Mouse (Mus musculus) megakaryocyte, adult 5-6 weeks (primary cell): ENCODE data around the gene Rnase10. TPM values are rescaled to one million over a fixed set of nuclear protein-coding genes. Genes with fewer than 3 reads are reported as not detected.
A peak's percentile ranks its signal among the peaks of the same experiment; 100 is the strongest.
"Not testable (repeated sequence)": the region's sequence is repeated elsewhere in the genome, so short reads cannot be mapped to it uniquely, and the experiment has no call there.

Experiments used
- ATAC-seq: 2 replicates; pipeline ENCODE4 v1.8.0; 2016; ENCODE audit warnings: mild to moderate bottlenecking, inconsistent platforms; ENCODE audit not compliant: poor library complexity, severe bottlenecking
- total RNA-seq, 2 experiments: library from RNA; stranded (forward) in 1 of 2; stranded (reverse) in 1 of 2; fragments of 153-499, 151-499 nt in 1 of 2; fragments of 221-1000, 200-1000 nt in 1 of 2; gene quantifications; 2 replicates each; pipeline versions ENCODE4 v1.2.3 to v1.2.4; 2015 to 2017

The Rnase10 gene
- total RNA-seq (2015): not detected in 2 replicates
- not detected in 2 replicates for total RNA-seq (2017)

DNA sequence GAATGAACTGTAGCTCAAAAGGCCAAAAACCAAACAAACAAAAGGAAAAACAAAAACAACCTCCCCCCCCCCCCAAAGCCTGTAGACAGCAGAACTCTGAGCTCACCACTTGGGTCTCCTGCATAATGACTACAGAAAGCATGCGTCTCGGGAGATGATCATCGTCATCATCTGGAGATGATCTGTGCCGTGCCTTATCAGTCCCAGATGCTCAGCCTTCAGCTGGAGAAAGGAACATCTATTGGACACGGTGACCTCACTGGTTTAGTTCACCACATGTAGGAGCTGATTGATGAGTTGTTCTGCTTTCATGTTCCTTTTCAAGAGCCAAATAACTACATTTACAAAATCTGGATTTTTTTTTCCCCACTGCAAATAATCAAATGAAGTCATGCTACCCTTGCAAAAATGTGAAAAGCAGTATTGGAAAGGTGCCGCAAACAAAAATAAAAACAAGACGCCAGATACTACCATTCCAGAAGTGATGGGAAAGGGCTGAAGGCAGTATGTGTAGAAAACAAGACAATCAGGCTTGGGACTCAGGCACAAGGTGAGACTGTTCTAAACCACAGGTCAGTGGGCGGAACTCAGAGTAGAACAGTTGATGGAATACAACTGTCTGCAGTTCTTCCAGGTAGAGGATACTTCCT, at the start of gene Rnase10:
Gene Rnase10 (plus strand): TSS at position 600 of the 650 bp plus-strand sequence.
- no peak for ATAC-seq

DNA sequence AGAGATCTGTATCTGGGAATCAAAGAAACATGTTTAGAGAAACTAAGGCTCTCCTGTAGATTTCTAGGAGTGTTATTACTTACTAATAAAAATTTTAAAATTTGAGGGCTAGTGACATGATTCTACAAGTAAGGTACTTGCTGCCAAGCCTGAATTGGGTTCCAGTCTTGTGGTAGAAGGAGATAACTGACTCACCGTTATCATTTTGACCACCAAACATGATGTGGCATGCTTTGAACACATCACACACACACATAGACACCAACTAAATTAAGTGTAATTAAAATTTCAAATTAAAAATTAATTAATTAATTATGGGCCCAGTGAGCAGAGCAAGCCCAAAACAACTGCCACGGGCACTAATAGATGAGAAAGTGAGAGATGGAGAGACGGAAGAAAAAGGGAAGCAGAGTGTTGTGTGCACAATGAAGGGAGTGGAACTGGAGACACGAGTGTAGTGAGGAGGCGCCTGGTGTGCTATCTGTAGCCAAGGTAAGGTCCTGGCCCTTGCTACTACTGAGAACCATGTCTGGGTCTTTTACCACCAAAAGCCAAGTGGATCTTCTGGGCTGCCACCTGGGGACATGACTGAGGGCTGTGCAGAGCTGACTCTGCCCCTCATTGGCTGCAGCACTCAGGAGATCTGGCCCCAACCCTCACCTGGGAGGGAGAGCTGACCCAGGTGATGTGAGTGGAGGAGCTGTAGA, 49.1 kb upstream of the Rnase10 start:
- not testable (repeated sequence) for ATAC-seq

DNA sequence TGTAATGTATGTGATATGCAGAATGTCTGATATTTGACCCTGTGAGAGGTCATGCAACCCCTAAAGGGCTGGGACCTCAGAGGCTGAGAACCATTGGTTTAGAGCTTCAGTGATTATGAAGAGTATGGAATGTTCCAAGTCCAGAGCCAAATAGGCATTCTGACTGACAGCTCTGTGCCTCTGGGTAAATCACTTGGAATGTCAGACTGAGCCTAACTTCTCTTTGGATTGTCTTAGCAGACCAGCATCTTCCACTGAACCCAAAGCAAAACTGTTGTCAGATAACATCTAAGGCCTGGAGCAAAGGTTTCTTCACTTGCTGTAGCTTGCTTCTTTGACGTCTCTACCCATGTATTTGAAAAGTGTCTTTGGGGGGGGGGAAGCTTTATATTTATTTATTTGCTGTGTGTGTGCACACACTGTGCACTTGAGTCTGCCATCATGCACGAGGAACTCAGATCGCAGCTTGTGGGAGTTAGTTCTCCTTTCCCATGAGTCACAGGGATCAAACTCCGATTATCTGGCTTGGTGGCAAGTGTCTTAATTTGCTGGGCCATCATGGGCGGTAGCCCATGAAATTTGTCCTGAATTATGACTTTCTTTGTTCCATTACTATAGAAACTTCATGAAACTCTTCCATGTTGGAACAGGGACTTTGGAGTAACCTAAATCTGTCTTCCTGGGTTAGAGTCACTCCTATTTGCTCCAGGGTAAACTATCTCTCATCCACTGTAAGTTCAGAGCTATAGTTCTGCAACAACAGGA, 39.2 kb upstream of the Rnase10 start:
- no peak for ATAC-seq

DNA sequence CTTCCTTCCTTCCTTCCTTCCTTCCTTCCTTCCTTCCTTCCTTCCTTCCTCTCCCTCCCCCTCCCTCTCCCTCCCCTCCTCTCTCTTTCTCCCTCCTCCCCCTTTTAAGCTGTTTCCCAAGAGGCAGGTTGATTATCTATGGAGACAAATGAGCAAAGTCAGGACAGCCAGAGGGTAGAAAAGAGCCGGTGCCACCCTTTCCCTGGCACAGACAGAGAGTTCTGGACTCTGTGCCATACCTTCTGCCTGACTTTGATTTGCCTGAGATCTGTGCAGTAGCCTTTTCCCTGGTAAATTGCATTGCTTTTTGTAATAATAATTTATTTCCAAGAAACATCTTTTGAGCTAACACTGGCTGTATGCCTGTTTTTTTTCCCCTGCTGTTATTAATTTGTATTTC, 38.5 kb upstream of the Rnase10 start:
- ATAC-seq: no peak

DNA sequence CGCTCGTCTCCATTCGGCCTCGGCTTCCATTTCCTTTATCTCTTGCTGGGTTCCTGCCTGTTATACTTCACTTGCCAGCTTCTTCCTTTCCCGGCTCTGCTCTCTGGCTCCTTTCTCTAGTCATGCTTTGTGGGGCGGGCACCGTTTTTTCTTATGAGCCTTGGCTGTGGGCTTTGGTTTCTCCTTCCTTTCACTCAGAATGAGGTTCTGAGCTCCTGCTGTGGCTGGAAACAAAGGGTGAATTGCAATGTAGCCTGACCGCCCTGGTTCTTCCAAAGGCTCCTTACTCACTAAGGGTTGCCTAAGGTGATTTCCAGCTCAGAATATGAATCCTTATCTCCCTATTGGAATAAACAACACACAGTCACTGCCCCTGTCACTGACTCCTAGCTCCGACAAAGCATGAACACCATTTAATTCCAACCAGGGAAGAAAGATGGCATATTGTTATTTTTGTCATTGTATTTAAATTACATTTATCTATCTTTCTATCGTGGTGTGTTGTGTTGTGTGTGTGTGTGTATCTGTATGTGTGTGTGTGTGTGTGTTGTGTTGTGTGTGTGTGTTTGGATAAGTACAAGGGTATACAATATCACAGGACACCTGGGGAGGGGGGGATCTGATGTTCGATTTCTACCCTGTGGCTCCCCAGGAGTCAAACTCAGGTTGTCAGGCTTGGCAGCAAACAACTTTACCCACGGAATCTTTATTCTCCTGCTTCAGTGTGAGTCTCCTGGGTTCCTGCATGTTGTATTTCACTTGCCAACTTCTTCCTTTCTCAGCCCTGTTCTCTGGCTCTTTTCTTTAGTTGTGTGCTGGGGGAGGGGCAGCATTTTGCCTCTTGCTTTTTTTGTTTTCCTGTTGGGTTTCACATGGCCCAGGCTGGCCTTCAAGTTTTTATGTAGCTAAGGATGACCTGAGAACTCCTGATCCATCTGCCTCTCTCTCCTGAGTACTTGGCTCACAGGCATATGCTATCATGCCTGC, 37.7 kb upstream of the Rnase10 start:
- 0 out of 2 replicates have a peak, but pooled peaks have one; percentile 53 for ATAC-seq

DNA sequence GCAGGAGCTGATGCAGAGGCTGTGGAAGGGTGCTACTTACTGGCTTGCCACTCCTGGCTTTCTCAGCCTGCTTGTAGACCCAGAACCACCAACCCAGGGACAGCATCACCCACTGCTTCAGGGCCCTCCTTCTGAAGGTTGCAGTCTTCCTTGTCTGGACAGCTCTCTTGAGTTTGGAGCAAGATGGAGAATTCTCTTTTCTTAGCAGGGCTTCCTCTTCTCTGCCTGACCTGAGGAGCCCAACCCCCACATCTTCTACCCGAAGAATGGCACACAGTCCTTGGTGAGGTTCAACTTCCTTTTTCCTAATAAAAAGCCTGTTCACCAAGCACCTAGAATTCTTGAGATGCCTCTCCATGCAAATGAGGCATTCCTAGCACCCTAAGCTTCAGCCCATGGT, 36.7 kb upstream of the Rnase10 start:
- peak; percentile 73 for ATAC-seq

DNA sequence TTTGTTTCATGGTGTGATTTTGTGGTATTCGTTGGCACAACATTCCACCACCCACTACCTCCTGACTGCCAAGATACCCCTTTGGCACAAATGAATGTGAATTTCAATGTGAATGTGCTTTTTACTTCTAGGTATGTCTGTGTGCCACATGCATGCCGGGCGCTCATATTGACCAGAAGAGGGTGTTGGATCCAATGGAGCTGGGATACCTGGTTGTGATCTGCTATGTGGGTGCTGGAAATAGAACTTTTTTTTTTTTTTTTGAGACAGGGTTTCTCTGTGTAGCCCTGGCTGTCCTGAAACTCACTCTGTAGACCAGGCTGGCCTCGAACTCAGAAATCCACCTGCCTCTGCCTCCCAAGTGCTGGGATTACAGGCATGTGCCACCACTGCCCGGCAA, 34.5 kb upstream of the Rnase10 start:
- not testable (repeated sequence) for ATAC-seq

DNA sequence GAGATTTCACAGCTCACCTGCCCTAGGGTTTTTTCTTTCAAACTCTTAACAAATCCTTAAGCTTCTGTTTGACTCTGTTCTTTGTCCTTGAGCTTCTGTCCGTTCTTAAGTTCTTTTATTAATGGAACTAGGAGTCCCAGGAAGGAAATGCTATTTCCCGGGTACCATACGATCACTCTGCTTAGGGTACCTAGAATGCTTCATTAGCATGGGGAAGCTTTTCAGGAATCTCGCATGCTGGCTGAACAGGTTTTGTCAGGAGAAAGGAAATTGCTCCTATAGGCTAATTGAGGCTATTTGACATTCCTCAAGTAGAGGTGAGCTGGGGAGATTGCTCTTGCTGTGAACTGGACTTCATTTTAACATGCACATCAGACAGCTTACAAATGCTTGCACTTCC, 33.9 kb upstream of the Rnase10 start:
- no peak for ATAC-seq

DNA sequence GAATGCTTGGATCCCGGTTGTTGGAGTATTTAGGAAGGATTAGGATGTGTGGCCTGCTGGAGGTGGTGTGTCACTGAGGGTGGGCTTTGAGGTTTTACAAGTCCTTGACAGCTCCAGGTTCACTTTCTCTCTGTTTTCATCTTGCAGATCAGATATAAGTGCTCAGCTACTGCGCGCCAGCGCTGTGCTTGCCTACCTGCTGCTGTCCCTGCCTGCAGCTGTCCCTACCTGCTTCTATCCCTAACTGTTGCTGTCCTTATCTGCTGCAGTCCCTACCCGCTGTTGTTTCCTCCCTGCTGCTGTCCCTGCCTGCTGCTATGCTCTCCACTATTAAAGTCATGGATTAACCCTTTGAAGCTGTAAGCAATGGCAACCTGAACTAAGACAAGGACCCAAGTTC, 32.5 kb upstream of the Rnase10 start:
- ATAC-seq: no peak

DNA sequence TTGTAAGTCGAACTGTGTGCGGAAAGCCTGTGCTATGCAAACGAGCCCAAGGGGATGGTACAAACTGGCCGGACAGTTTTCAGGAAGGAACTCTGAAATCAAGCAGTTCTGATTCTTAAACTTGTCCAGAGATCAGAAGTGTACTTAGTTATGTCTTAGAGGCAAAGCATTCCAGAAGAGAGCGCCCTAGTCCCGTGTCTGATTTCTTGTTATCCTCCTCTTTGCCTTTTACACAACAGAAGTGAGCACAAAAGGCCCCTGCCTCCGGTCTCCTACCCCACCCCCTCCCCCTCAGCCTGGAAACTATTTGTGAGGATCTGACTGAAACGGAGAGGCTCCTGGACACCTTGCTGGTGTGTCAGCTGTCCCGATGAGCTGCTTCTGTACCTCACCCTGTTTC, 30.9 kb upstream of the Rnase10 start:
- ATAC-seq: no peak

DNA sequence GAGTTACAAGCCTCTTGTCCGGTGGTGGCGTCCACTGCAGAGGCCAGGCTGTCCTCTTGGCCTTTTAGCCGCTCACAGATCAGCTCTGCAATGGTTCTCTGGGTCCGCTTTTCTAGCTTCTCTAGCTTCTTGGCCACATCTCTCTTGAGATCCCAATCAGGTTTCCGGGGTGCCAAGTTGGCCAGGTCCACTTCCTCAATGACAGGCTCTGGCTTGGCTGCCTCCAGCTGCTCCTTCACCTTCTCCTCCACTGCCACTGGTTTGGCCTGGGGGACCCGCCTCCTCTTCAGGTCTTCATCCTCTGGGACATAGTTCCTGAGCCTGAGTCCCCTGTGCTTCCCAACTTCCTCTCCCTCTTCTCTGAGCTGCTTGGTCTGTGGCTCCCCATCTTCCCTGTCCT, 29.1 kb upstream of the Rnase10 start:
- peak; percentile 84 for ATAC-seq

DNA sequence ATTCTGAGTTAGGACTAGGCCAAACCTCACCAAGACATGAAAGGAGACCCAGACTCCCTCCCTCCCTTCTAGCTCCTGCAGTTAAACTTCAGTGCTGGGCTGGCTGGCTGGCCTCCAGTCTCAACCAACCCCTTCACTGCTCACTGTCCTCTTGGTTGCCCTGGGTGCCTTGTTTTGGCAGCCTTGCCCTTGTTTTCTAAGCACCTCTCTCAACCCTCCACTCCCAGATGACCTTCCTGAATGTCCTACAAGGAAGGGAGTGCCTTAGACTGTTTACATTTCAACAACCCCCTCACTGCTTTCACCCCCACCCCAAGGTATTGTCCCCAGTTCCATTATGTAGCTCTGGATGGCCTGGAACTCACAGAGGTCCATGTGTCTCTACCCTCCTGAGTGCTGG, 27.9 kb upstream of the Rnase10 start:
- ATAC-seq: no peak

DNA sequence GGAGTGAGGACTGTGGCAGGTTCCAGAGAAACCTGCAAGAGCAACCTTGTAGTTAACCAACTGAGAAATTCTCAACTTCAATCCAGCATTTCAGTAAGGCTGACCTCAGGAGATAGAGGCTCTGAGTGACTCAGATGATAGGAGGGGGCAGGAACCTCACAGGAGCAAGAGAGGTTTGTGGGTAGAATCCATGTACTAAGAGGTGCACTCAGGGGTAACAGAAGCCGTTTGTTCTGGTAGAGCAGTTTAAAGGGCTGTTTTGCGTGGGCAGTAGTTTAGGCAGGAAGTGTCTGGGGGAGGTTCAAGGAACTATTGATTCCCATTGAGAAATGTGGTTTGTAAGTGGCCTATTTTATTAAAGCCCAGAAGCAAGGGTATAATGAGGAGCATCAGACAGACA, 26.3 kb upstream of the Rnase10 start:
- ATAC-seq: no peak

DNA sequence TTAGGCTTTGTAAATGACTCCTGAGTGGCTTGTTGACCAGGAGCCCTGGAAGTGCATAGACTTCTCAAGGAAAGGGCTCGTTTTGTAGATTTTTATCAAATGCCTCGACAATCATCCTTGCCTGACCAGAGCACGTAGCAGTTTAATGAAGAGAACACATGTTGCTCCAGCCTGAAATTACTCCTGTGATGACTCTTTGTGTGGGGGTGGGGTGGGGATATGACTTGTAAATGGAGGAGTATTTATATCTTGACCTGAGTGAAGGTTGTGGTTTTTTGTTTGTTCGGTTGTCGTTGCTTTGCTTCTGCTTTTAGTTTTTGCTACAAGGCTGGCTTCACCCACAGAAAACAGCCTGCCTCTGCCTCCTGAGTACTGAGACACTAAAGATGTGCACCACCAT, 25.7 kb upstream of the Rnase10 start:
- ATAC-seq: no peak

DNA sequence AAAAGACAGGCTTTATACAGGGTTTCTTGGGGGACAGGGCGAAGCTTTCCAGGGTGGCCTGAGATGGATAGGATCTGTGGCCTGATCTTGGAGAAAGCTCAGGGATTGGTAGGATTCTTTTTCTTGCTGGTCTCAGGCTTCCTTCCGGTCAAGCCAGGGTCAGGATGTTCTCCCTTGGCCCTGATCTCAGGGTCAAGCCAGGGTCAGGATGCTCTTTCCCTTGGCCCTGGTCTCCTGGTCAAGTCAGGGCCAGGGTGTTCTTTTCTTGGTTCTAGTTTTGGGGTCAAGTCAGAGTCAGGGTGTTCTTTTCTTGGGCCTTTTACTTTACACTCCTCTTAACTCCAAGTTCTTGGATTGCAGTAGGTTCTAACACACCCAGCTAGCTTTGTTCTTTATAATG, 19.9 kb upstream of the Rnase10 start:
- ATAC-seq: no peak

DNA sequence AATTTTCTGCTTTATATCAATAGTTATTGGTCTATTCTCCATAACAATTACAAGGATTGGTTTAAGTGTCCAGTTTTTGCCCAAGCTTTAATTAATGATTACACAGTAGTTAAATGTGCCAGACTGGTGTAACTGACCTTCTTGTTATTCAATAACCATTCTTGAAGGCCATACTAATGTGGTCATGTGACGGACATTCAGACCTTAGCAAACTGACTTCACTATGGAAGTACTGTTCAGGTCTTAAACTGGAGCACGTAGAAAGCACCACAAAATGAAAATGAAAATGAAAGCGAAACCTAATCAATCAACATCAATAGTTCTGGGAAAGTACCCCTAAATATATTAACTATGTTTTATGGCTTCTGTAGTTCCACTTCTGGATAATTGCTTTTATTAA, 16.5 kb upstream of the Rnase10 start:
- ATAC-seq: no peak

DNA sequence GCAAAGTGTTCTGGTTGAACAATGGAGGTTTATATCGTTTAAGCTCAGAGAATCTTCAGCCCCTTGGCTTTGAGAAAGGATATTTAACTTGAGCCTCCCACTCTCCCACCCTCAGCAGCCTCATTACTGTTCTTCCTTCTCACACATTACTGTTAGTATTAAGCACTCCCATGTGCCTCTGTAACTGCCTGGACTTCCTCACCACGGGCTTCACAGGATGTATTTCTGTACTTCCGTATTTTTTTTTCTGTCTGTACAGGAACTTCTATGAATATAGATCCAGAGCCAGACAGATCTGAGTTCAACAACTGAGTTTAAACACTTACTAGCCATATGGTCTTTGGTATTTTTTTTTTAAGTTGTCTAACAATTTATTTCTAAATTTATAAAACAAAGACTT, 10.5 kb upstream of the Rnase10 start:
- ATAC-seq: peak; percentile 98

DNA sequence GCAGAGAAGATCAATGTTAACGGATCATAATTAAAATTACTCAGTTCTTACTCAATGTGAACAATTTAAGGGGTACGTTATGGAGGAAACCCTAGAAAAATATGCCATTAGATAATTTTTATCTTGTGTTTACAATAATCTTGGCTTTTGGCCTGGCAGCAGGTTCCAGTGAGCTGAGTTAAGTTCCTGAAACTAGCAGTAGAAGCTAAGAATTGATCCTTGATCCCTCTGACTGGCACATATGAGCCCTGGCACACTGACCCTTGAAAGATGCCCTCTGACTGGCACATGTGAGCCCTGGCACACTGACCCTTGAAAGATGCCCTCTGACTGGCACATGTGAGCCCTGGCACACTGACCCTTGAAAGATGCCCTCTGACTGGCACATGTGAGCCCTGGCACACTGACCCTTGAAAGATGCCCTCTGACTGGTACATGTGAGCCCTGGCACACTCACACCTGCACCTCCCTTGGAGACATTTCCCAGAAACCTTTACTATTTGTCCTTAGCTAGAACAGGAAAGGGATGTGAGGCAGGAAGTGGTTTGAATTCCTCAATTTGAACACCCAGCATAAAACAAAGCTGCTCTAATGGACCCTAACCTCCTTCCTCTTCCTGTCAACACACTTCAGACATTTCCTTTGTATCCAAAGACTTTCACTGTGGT, 9.4 kb upstream of the Rnase10 start:
- peak; percentile 30 for ATAC-seq

DNA sequence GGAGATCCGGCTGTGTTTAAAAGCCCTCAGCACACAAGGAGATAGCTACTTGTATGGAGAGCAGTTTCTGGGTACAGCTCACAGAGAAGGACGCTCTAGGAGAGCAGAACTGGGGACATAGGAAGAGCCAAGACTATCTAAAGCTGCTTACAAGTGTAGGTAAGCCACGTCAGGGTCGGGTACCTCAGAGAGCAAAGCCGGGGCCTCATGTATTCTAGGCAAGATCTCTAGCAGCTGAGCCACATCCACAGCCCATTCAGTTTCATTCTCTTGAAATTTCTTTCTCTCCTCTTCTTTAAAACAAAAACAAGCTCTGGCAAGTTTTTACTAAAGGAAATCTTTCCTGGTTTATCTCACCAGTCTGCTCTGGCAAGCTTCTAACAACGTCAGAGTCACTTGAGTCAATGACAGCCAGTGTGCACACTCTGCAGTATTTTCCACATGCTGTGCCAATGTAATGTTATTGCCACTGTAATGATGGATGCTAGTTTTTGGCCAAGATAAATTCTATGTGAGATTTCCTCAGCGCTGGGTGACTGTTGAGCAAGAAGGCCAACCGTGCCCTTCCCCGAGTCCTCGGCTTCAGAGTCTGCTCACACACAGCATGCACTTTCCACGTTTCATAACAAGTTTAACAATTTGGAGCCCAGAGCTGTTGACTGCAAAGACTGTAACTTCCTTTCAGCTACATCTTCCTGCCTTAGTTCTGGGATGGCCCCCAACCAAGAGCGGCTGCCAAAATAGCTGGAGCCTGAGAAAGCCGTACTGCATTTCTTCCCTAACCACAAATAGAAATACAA, 563 bp downstream of the Rnase10 start:
- ATAC-seq: peak; percentile 74
